Mouse (Mus musculus) neural tube, embryonic 15.5 days (tissue): ENCODE measurements around the gene Zfyve28. TPM values are rescaled to one million over a fixed set of nuclear protein-coding genes. Genes with fewer than 3 reads are reported as not detected.

Experiments used
- ATAC-seq: fragments of 200-750 bp; cut with Nextera tagmentation; 2 replicates; pipeline ENCODE4 v1.8.0; 2017; ENCODE audit warnings: mild to moderate bottlenecking, moderate TSS enrichment, moderate library complexity; ENCODE audit not compliant: low FRiP score
- H3K27ac ChIP-seq: fragments of 300-500 bp; sonication (generic); replicated peaks from 2 replicates; pipeline ENCODE4 v1.5.1; 2015; ENCODE audit warnings: mild to moderate bottlenecking, inconsistent platforms
- H3K27me3 ChIP-seq: fragments of 300-500 bp; sonication (generic); replicated peaks from 2 replicates; pipeline ENCODE4 v1.6.1; 2015; ENCODE audit warnings: inconsistent platforms
- H3K36me3 ChIP-seq: fragments of 300-500 bp; sonication (generic); 2 replicates; pipeline ENCODE4 v1.6.1; 2015; ENCODE audit warnings: inconsistent platforms
- H3K4me1 ChIP-seq: fragments of 300-500 bp; sonication (generic); 2 replicates; pipeline ENCODE4 v1.6.1; 2015; ENCODE audit warnings: inconsistent platforms
- H3K4me2 ChIP-seq: fragments of 300-500 bp; sonication (generic); 2 replicates; pipeline ENCODE4 v1.6.1; 2015; ENCODE audit warnings: inconsistent platforms, mild to moderate bottlenecking, moderate library complexity
- H3K4me3 ChIP-seq: fragments of 300-500 bp; sonication (generic); replicated peaks from 2 replicates; pipeline ENCODE4 v1.5.1; 2015; ENCODE audit warnings: mild to moderate bottlenecking, inconsistent platforms
- H3K9ac ChIP-seq: fragments of 300-500 bp; sonication (generic); replicated peaks from 2 replicates; pipeline ENCODE4 v1.6.1; 2015; ENCODE audit warnings: mild to moderate bottlenecking, inconsistent platforms
- H3K9me3 ChIP-seq: fragments of 300-500 bp; sonication (generic); replicated peaks from 2 replicates; pipeline ENCODE4 v1.6.1; 2016; ENCODE audit warnings: inconsistent platforms
- WGBS: fragments of 180-500 bp; shearing (Covaris S2); methylation state at CpG from one replicate; pipeline ENCODE4 v1.1.7; 2015; ENCODE audit warnings: mixed read lengths; 5-methylcytosine and 5-hydroxymethylcytosine counted together
- polyA plus RNA-seq: library from polyadenylated mRNA; unstranded; fragments of >200 nt; fragmentation: Nextera tagmentation; extraction: Ambion mirVana; gene quantifications from 2 replicates; pipeline ENCODE4 v1.2.1, GENCODE M21; 2015

Gene Zfyve28
- polyA plus RNA-seq, 1 experiment from 2014 or later: 7.5 TPM

DNA sequence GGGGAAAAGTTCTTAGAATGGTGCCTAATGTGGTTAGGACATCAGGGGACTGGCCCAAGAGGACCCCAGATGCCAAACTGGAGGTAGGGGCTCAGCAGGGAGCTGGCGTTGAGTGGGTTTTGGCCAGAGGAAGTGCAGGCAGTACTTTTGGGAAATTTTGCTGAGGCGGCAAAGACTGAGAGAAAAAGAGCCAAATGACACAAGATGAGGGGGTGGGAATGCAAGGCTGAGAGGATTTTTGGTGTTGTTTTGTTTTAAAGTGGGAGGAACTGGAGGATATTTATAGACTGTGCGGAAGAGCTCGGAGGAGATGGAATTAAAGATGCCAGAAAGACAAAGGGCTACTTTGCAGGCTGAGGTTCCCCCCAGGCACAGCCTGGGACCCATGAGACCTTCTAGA lies 117.5 kb downstream of the Zfyve28 start:
- H3K9me3 ChIP-seq: no peaks in the 10 kb centered on the region
- no peak overlapping the region for H3K4me3 ChIP-seq
- no peak overlapping the region for H3K4me2 ChIP-seq
- H3K36me3 ChIP-seq: peaks cover 31% of the 10 kb centered on the region
- WGBS: 75% methylated on average over 4 of the region's 4 CpGs
- peaks cover 12% of the 10 kb centered on the region for H3K4me1 ChIP-seq
- no peak overlapping the region; the same call in 1 of the 2 replicates for H3K27ac ChIP-seq
- no peaks in the 10 kb centered on the region for H3K27me3 ChIP-seq
- no peak for ATAC-seq
- H3K9ac ChIP-seq: no peak overlapping the region

- Histone ChIP-seq H3K9ac (peak overlapping the region; percentile 57), H3K27me3 (no peaks in the 10 kb centered on the region), H3K4me1 (peaks cover 13% of the 10 kb centered on the region), H3K9me3 (no peaks in the 10 kb centered on the region), H3K4me3 (peak overlapping the region; percentile 88), H3K4me2 (peak overlapping the region; percentile 66), H3K36me3 (peaks cover 24% of the 10 kb centered on the region), H3K27ac (peak overlapping the region; percentile 88)
- ATAC-seq: no peak
- 83% methylated on average over 3 of the region's 3 CpGs for WGBS
These were observed 118.3 kb downstream of the Zfyve28 start for GRCm38 (mm10) chr5:34169954-34170353.

- H3K36me3 ChIP-seq: peaks cover 18% of the 10 kb centered on the region
- H3K9me3 ChIP-seq: no peaks in the 10 kb centered on the region
- no peaks in the 10 kb centered on the region for H3K27me3 ChIP-seq
- H3K27ac ChIP-seq: peak within 1 kb of the TSS; percentile 88
- under 1% methylated on average over 57 of the region's 57 CpGs for WGBS
- H3K4me1 ChIP-seq: peaks cover 20% of the 10 kb centered on the region
- peak; percentile 100 for ATAC-seq
- peak within 1 kb of the TSS; percentile 88 for H3K4me3 ChIP-seq
- peak within 1 kb of the TSS; percentile 66 for H3K4me2 ChIP-seq
- H3K9ac ChIP-seq: peak within 1 kb of the TSS; percentile 87
These were observed 119.0 kb downstream of the Zfyve28 start, which contains the start of the genes Poln and Haus3 for GRCm38 (mm10) chr5:34168950-34169891. Gene Poln, minus strand, starts transcription at chr5:34169448. Gene Haus3, minus strand, starts transcription at chr5:34169527.

DNA sequence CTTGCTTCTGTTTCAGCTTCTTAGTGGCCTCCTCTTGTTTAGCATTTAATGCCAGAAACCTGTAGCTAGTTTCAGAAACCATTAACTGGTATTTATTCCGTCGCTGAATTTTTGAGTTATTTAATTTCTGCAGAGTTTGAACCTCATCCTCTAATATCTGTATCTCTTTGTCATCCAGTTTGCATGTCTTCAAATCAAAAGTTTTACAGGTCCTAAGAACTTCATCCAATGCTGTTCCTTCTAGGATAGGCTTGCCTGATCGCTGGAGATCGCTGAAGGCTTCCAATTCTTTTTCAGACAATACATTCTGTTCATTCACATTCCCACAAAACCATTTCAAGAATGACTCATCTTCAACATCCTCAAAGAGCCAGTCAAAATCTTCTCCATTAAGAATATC lies 120.4 kb downstream of the Zfyve28 start:
- ATAC-seq: no peak
- H3K9me3 ChIP-seq: no peaks in the 10 kb centered on the region
- no peak overlapping the region for H3K9ac ChIP-seq
- H3K4me1 ChIP-seq: peaks cover 20% of the 10 kb centered on the region
- H3K27me3 ChIP-seq: no peaks in the 10 kb centered on the region
- H3K36me3 ChIP-seq: peaks cover 7% of the 10 kb centered on the region; the same call in 1 of the 2 replicates
- H3K27ac ChIP-seq: no peak overlapping the region
- peak overlapping the region; percentile 23; the same call in 1 of the 2 replicates for H3K4me2 ChIP-seq
- 84% methylated on average over 4 of the region's 4 CpGs for WGBS
- H3K4me3 ChIP-seq: no peak overlapping the region

GRCm38 (mm10) chr5:34165793-34166192 lies 122.5 kb downstream of the Zfyve28 start:
- Histone ChIP-seq H3K36me3 (peaks cover 3% of the 10 kb centered on the region; the same call in 1 of the 2 replicates), H3K9ac (no peak overlapping the region), H3K27me3 (no peaks in the 10 kb centered on the region), H3K4me1 (peaks cover 20% of the 10 kb centered on the region), H3K4me3 (no peak overlapping the region), H3K27ac (no peak overlapping the region), H3K4me2 (no peak overlapping the region), H3K9me3 (no peaks in the 10 kb centered on the region)
- ATAC-seq: no peak
- WGBS: 88% methylated on average over 4 of the region's 4 CpGs

DNA sequence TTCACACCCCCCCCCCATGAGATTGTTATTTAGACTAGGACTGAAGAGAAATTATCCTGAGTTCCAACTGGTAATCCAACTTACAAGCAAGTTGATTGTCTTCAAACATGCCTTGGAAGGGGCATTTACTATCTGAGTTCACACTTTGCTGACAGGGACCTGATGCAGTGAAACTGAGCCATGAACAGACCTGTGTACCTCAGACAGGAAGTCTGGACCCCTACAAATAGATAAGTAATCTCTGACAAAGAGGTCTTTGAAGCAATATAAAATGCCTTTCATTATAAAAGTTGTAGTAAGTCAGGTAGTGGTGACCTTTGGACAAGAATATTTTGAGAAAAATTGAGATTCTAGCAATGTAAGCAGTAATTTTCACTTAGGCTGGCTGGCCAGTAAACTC lies 139.8 kb downstream of the Zfyve28 start:
- no peak overlapping the region for H3K27ac ChIP-seq
- H3K4me1 ChIP-seq: no peaks in the 10 kb centered on the region
- H3K4me3 ChIP-seq: no peak overlapping the region
- no peak overlapping the region for H3K4me2 ChIP-seq
- H3K9me3 ChIP-seq: no peaks in the 10 kb centered on the region
- no peak for ATAC-seq
- H3K9ac ChIP-seq: no peak overlapping the region
- no peaks in the 10 kb centered on the region for H3K36me3 ChIP-seq
- no peaks in the 10 kb centered on the region for H3K27me3 ChIP-seq

DNA sequence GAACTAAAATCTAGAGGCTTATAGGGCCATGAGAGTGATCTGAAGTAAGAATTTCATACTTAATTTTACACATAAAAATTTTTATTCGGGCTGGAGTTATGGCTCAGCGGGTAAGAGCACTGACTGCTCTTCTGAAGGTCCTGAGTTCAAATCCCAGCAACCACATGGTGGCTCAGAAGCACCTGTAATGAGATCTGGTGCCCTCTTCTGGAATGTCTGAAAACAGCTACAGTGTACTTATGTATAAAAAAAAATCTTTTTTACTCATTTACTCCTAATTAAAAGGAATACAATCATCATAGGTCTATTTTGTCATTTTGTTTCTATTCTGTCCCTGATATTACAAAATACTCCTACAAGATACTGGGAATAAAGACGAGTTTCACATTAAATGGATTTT lies 140.7 kb downstream of the Zfyve28 start:
- no peak for ATAC-seq
- H3K9ac ChIP-seq: no peak overlapping the region
- WGBS: 91% methylated on average over 3 of the region's 3 CpGs

More for the DNA sequence above, 140.7 kb downstream of the Zfyve28 start:
- Histone ChIP-seq H3K9me3 (no peaks in the 10 kb centered on the region), H3K4me1 (no peaks in the 10 kb centered on the region), H3K4me3 (no peak overlapping the region), H3K27me3 (no peaks in the 10 kb centered on the region), H3K36me3 (no peaks in the 10 kb centered on the region), H3K27ac (no peak overlapping the region), H3K4me2 (no peak overlapping the region)

Other genes with a start within 250 kb of the Zfyve28 start
- gene Poln, start 119.0 kb downstream of the Zfyve28 start, polyA plus RNA-seq: 0.31 and 0.52 TPM in 2 replicates
- gene Haus3, start 118.9 kb downstream of the Zfyve28 start, polyA plus RNA-seq: 13.1 and 19.2 TPM in 2 replicates
- 25.7 and 29.7 TPM in 2 replicates for gene Mxd4, start 100.7 kb downstream of the Zfyve28 start, polyA plus RNA-seq
- 0.08 TPM in 1 of 2 replicates, not detected in the other for gene Cfap99, start 151 bp upstream of the Zfyve28 start, polyA plus RNA-seq
- 122 and 135 TPM in 2 replicates for gene Rnf4, start 47.8 kb upstream of the Zfyve28 start, polyA plus RNA-seq
- gene Fam193a, start 81.5 kb upstream of the Zfyve28 start, polyA plus RNA-seq: 12.4 and 13.1 TPM in 2 replicates
- 13.2 and 18.2 TPM in 2 replicates for gene Tnip2, start 225.5 kb upstream of the Zfyve28 start, polyA plus RNA-seq
- 17.9 and 22.6 TPM in 2 replicates for gene Sh3bp2, start 237.4 kb upstream of the Zfyve28 start, polyA plus RNA-seq